Mouse (Mus musculus): ENCODE results near the gene Tnp1. TPM values are rescaled to one million over a fixed set of nuclear protein-coding genes. Genes with fewer than 3 reads are reported as not detected.

Tnp1 gene
- polyA plus RNA-seq, 1 experiment from 2014 or later = not detected

Other genes starting within 250 kb of the Tnp1 start
- 465 and 469 TPM in 2 replicates for gene Igfbp2, start 191.4 kb downstream of the Tnp1 start, polyA plus RNA-seq (2015; fragmentation: Nextera tagmentation; extraction: Ambion mirVana)
- 51.9 and 65.1 TPM in 2 replicates for gene Igfbp5, start 141.0 kb downstream of the Tnp1 start, polyA plus RNA-seq (2015; fragmentation: Nextera tagmentation; extraction: Ambion mirVana)